Mouse (Mus musculus): ENCODE results near the gene Atp2a2. TPM values are rescaled to one million over a fixed set of nuclear protein-coding genes. Genes with fewer than 3 reads are reported as not detected.
A peak's percentile ranks its signal among the peaks of the same experiment; 100 is the strongest.

The Atp2a2 gene
- polyA plus RNA-seq, 1 experiment from 2014 or later = 34.8 TPM

- Histone ChIP-seq H3K36me3 (peaks cover 46% of the 10 kb centered on the region), H3K4me1 (no peaks in the 10 kb centered on the region), H3K9me3 (replicated peaks) (no peaks in the 10 kb centered on the region), H3K27me3 (no peaks in the 10 kb centered on the region), H3K27ac (replicated peaks) (no peak overlapping the region), H3K4me2 (replicated peaks) (no peak overlapping the region), H3K4me3 (replicated peaks) (no peak overlapping the region), H3K9ac (no peak overlapping the region)
- WGBS = 65% methylated on average over 7 of the region's 7 CpGs
- no peak for ATAC-seq (ENCODE audit: insufficient number of reproducible peaks, low FRiP score, low TSS enrichment, low read depth)
Measured at GRCm38 (mm10) chr5:122449946-122450345, 52.1 kb downstream of the Atp2a2 start.

GRCm38 (mm10) chr5:122448869-122449268 lies 53.2 kb downstream of the Atp2a2 start:
- no peak overlapping the region for H3K9ac ChIP-seq
- no peaks in the 10 kb centered on the region for H3K9me3 ChIP-seq (replicated peaks)
- H3K36me3 ChIP-seq = peaks cover 46% of the 10 kb centered on the region
- no peaks in the 10 kb centered on the region for H3K27me3 ChIP-seq
- 76% methylated on average over 5 of the region's 5 CpGs for WGBS
- H3K27ac ChIP-seq (replicated peaks) = no peak overlapping the region
- no peak overlapping the region for H3K4me3 ChIP-seq (replicated peaks)
- H3K4me2 ChIP-seq (replicated peaks) = no peak overlapping the region
- ATAC-seq (ENCODE audit: insufficient number of reproducible peaks, low FRiP score, low TSS enrichment, low read depth) = no peak
- H3K4me1 ChIP-seq = no peaks in the 10 kb centered on the region

DNA sequence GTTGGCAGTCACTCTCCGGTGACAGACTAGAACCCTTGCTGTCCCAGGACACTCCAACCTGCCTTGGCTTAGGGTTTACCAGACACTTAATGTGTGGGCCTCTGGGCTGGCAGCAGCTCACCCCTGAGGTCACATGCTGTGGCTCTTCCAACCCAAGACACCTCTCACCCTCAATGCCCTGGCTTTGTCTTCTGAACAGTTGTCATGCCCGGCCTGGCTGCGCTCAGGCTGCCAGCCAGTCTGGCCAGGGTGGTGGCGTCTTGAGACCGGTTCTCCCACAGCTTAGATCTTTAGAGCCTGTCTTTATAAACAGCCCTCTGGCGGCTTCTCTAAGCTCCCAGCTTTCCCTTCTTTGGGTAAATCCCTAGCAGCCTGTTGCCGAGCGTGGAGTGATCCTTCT lies 54.2 kb downstream of the Atp2a2 start:
- H3K9me3 ChIP-seq (replicated peaks) = no peaks in the 10 kb centered on the region
- no peaks in the 10 kb centered on the region for H3K27me3 ChIP-seq
- no peak overlapping the region for H3K4me2 ChIP-seq (replicated peaks)
- peaks cover 46% of the 10 kb centered on the region for H3K36me3 ChIP-seq
- H3K4me3 ChIP-seq (replicated peaks) = no peak overlapping the region
- no peak for ATAC-seq (ENCODE audit: insufficient number of reproducible peaks, low FRiP score, low TSS enrichment, low read depth)
- no peak overlapping the region for H3K9ac ChIP-seq
- H3K4me1 ChIP-seq = no peaks in the 10 kb centered on the region
- 72% methylated on average over 8 of the region's 8 CpGs for WGBS
- no peak overlapping the region; the same call in 1 of the 2 replicates for H3K27ac ChIP-seq (replicated peaks)

DNA sequence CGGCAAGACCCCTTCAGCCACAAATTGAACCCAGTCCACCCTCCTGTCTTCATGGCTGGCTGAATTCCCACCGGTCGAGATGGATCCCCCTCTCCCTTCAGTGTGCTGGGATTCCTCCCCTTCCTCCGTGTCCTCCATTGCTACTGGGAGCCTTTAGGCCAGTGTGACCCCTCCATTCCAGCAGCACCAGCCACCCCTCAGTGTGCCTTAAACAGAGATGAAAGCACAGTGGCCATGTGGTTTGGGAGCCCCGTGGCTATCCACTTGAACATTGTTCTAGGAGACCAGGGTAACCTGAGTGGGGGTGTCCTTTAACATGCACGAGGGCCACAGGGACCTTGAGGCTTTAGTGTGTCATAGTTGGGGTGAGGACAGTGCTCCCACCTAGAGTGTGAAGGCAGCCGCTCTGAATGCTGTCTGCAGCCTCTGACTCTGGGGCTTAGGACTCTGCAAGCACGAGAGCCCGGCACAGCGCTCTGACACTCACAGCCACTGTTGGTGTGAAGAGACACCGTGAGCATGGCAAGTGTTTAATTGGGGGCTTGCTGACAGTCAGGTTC lies 56.9 kb downstream of the Atp2a2 start:
- Histone ChIP-seq H3K9ac (no peak overlapping the region), H3K27me3 (no peaks in the 10 kb centered on the region), H3K4me3 (replicated peaks) (no peak overlapping the region), H3K4me1 (no peaks in the 10 kb centered on the region), H3K9me3 (replicated peaks) (no peaks in the 10 kb centered on the region), H3K4me2 (replicated peaks) (no peak overlapping the region), H3K27ac (replicated peaks) (no peak overlapping the region), H3K36me3 (peaks cover 62% of the 10 kb centered on the region)
- 85% methylated on average over 11 of the region's 11 CpGs for WGBS
- ATAC-seq (ENCODE audit: insufficient number of reproducible peaks, low FRiP score, low TSS enrichment, low read depth) = no peak

GRCm38 (mm10) chr5:122444492-122444891 lies 57.5 kb downstream of the Atp2a2 start:
- H3K27me3 ChIP-seq = no peaks in the 10 kb centered on the region
- H3K4me2 ChIP-seq (replicated peaks) = no peak overlapping the region
- no peak for ATAC-seq (ENCODE audit: insufficient number of reproducible peaks, low FRiP score, low TSS enrichment, low read depth)
- H3K4me3 ChIP-seq (replicated peaks) = no peak overlapping the region
- H3K36me3 ChIP-seq = peaks cover 68% of the 10 kb centered on the region
- no peaks in the 10 kb centered on the region for H3K4me1 ChIP-seq
- 94% methylated on average over 10 of the region's 10 CpGs for WGBS
- no peak overlapping the region for H3K9ac ChIP-seq
- no peak overlapping the region for H3K27ac ChIP-seq (replicated peaks)
- no peaks in the 10 kb centered on the region for H3K9me3 ChIP-seq (replicated peaks)

GRCm38 (mm10) chr5:122440095-122440630 lies 61.9 kb downstream of the Atp2a2 start:
- Histone ChIP-seq H3K27me3 (no peaks in the 10 kb centered on the region), H3K4me3 (replicated peaks) (no peak overlapping the region), H3K4me1 (no peaks in the 10 kb centered on the region), H3K36me3 (peaks cover 99% of the 10 kb centered on the region), H3K9ac (no peak overlapping the region), H3K27ac (replicated peaks) (peak overlapping the region; percentile 25; the same call in 1 of the 2 replicates), H3K9me3 (replicated peaks) (no peaks in the 10 kb centered on the region), H3K4me2 (replicated peaks) (no peak overlapping the region)
- 96% methylated on average over 12 of the region's 12 CpGs for WGBS
- ATAC-seq (ENCODE audit: insufficient number of reproducible peaks, low FRiP score, low TSS enrichment, low read depth) = no peak

DNA sequence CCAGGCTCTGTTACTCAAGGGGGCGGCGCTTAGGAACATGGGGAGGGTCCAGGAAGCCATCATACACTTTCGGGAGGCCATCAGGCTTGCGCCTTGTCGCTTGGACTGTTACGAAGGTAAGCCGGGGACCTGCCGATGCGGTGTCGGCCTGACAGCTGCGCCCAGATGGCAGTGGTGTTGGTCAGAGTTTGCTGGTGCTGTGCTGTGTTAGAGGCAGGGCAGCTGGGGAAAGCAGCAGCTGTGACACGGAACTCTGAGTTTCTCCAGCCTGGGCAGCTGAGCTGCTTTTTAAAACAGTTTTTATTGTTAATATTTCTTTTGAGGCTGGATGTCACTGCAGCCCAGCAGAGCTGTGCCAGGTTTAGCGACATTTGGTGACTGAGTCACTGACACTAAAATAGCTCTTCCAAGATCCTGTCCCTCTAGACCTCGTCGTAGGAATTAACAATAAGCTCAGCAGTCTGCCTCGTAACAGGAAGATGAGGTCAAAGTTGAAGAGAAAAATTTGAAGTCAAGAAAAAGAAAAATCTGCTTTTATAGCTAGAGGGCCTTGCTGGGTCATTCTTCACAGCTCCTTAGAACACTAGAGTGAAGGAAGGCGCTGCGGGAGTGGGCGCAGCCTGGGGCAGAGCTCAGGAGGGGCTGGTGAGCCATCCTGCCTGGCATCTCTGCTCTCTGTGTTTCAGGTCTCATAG lies 62.5 kb downstream of the Atp2a2 start:
- Histone ChIP-seq H3K4me3 (replicated peaks) (no peak overlapping the region), H3K27ac (replicated peaks) (peak overlapping the region; percentile 48; the same call in 1 of the 2 replicates), H3K9me3 (replicated peaks) (no peaks in the 10 kb centered on the region), H3K9ac (no peak overlapping the region), H3K4me1 (no peaks in the 10 kb centered on the region), H3K27me3 (no peaks in the 10 kb centered on the region), H3K4me2 (replicated peaks) (no peak overlapping the region), H3K36me3 (peaks cover 99% of the 10 kb centered on the region)
- ATAC-seq (ENCODE audit: insufficient number of reproducible peaks, low FRiP score, low TSS enrichment, low read depth) = peak; percentile 51
- 81% methylated on average over 19 of the region's 19 CpGs for WGBS

DNA sequence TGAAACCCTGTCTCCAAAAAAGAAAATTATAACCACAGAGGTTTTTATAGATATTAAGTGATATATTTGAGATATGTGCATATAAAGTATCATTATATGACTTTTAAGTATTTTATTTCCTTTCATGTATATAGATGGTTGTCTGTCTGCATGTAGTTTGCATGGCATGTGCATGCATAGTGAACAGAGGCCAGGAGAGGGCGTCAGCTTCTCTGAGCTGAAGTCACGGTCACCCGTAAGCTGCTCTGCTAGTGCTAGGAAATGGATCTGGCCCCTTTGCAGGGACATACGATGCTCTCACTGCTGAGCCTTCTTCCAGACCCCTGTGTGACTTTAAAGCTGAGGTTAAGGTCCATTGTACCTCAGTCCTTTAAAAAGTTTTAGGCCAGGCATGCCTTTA lies 67.5 kb downstream of the Atp2a2 start:
- Histone ChIP-seq H3K4me2 (replicated peaks) (no peak overlapping the region), H3K36me3 (peaks cover 96% of the 10 kb centered on the region), H3K9me3 (replicated peaks) (no peaks in the 10 kb centered on the region), H3K27ac (replicated peaks) (no peak overlapping the region), H3K27me3 (no peaks in the 10 kb centered on the region), H3K9ac (no peak overlapping the region), H3K4me3 (replicated peaks) (no peak overlapping the region), H3K4me1 (no peaks in the 10 kb centered on the region)
- 71% methylated on average over 4 of the region's 4 CpGs for WGBS
- no peak for ATAC-seq (ENCODE audit: insufficient number of reproducible peaks, low FRiP score, low TSS enrichment, low read depth)

- ATAC-seq (ENCODE audit: insufficient number of reproducible peaks, low FRiP score, low TSS enrichment, low read depth) = no peak
- Histone ChIP-seq H3K36me3 (peaks cover 85% of the 10 kb centered on the region), H3K9me3 (replicated peaks) (no peaks in the 10 kb centered on the region), H3K4me2 (replicated peaks) (no peak overlapping the region), H3K9ac (no peak overlapping the region), H3K27me3 (no peaks in the 10 kb centered on the region), H3K27ac (replicated peaks) (no peak overlapping the region), H3K4me3 (replicated peaks) (no peak overlapping the region), H3K4me1 (no peaks in the 10 kb centered on the region)
- 90% methylated on average over 8 of the region's 8 CpGs for WGBS
Measured at GRCm38 (mm10) chr5:122431221-122431620, 70.8 kb downstream of the Atp2a2 start.

DNA sequence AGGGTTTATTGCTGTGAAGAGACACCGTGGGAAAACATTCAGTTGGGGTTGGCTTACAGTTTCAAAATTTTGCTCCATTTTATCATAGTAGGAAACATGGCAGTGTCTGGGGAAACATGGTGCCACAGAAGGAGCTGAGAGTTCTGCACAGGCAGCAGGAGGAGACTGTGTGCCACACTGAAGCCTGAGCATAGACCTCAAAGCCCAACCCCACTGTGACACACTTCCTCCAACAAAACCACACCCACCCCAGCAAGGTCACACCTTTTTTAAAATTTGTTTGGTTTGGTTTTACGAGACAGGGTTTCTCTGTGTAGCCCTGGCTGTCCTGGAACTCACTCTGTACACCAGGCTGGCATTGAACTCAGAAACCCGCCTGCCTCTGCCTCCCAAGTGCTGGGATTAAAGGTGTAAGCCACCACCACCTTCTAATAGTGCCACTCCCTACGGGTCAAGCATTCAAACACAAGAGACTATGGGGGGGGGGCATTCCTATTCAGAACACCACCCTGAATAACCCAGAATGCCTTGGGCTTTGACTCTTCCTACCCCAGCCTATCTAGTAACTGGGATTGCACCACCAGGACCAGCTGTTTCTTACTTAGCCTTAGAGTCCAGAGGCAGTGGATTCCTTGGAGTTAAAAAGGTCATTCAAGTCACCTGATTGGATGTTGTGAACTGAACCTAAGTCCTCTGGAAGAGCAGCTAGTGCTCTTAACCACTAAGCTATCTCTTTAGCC lies 71.8 kb downstream of the Atp2a2 start:
- no peak overlapping the region for H3K4me2 ChIP-seq (replicated peaks)
- H3K27ac ChIP-seq (replicated peaks) = no peak overlapping the region
- no peak overlapping the region for H3K9ac ChIP-seq
- H3K36me3 ChIP-seq = peaks cover 81% of the 10 kb centered on the region
- H3K9me3 ChIP-seq (replicated peaks) = no peaks in the 10 kb centered on the region
- WGBS = 92% methylated on average over 4 of the region's 4 CpGs
- H3K4me3 ChIP-seq (replicated peaks) = no peak overlapping the region
- no peaks in the 10 kb centered on the region for H3K27me3 ChIP-seq
- ATAC-seq (ENCODE audit: insufficient number of reproducible peaks, low FRiP score, low TSS enrichment, low read depth) = no peak
- H3K4me1 ChIP-seq = no peaks in the 10 kb centered on the region

DNA sequence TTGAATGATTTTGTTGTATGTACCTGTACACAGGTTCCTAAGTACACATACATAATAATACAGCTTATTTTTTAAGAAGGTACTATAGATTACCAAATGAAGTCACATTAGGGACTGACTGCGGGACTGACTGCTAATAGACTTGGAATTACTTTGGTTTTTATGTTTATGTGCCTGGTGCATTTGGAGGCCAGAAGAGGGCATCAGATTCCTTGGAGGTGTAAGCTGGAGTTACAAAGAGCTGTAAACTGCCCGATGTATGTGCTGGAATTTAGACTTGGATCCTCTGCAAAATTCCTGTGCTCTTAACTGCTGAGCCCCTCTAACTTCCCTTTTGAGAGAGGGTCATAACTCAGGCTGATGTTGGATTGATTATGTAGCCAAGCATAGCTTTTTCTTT lies 76.5 kb downstream of the Atp2a2 start:
- Histone ChIP-seq H3K4me2 (replicated peaks) (no peak overlapping the region), H3K27ac (replicated peaks) (no peak overlapping the region), H3K4me3 (replicated peaks) (no peak overlapping the region), H3K9ac (no peak overlapping the region), H3K36me3 (peaks cover 37% of the 10 kb centered on the region), H3K27me3 (no peaks in the 10 kb centered on the region), H3K9me3 (replicated peaks) (no peaks in the 10 kb centered on the region), H3K4me1 (peaks cover 22% of the 10 kb centered on the region)
- no peak for ATAC-seq (ENCODE audit: insufficient number of reproducible peaks, low FRiP score, low TSS enrichment, low read depth)
- 87% methylated on average over 2 of the region's 2 CpGs for WGBS

All from embryonic facial prominence, embryonic 15.5 days (tissue).